Mouse (Mus musculus) liver, embryonic 13.5 days (tissue): ENCODE data around the gene Gm11985. TPM values are rescaled to one million over a fixed set of nuclear protein-coding genes. Genes with fewer than 3 reads are reported as not detected.

ENCODE experiments used
- ATAC-seq: fragments of 200-750 bp; cut with Nextera tagmentation; 2 replicates; pipeline ENCODE4 v1.8.0; 2017; ENCODE audit warnings: low read depth, mild to moderate bottlenecking, moderate number of reproducible peaks, moderate library complexity
- DNase-seq: peaks from one replicate; pipeline ENCODE4 v3.0.0; 2022
- H3K27ac ChIP-seq: fragments of 300-500 bp; sonication (generic); 2 replicates; pipeline ENCODE4 v1.5.1; 2015; ENCODE audit warnings: moderate library complexity, mild to moderate bottlenecking, inconsistent platforms
- H3K27me3 ChIP-seq: fragments of 300-500 bp; sonication (generic); 2 replicates; pipeline ENCODE4 v1.6.1; 2015; ENCODE audit warnings: mild to moderate bottlenecking, inconsistent platforms
- H3K36me3 ChIP-seq: fragments of 300-500 bp; sonication (generic); 2 replicates; pipeline ENCODE4 v1.6.1; 2015; ENCODE audit warnings: mild to moderate bottlenecking, inconsistent platforms
- H3K4me1 ChIP-seq: fragments of 300-500 bp; sonication (generic); replicated peaks from 2 replicates; pipeline ENCODE4 v1.6.1; 2015; ENCODE audit warnings: inconsistent platforms
- H3K4me2 ChIP-seq: fragments of 300-500 bp; sonication (generic); 2 replicates; pipeline ENCODE4 v1.6.1; 2015; ENCODE audit warnings: inconsistent platforms, mild to moderate bottlenecking, moderate library complexity
- H3K4me3 ChIP-seq: fragments of 300-500 bp; sonication (generic); replicated peaks from 2 replicates; pipeline ENCODE4 v1.5.1; 2015; ENCODE audit warnings: mild to moderate bottlenecking, inconsistent platforms
- H3K9ac ChIP-seq: fragments of 300-500 bp; sonication (generic); 2 replicates; pipeline ENCODE4 v1.6.1; 2015; ENCODE audit warnings: mild to moderate bottlenecking, inconsistent platforms
- H3K9me3 ChIP-seq: fragments of 300-500 bp; sonication (generic); replicated peaks from 2 replicates; pipeline ENCODE4 v1.6.1; 2016; ENCODE audit warnings: inconsistent platforms
- WGBS: fragments of 180-500 bp; shearing (Covaris S2); methylation state at CpG from one replicate; pipeline ENCODE4 v1.1.7; 2015; ENCODE audit not compliant: insufficient replicate concordance; 5-methylcytosine and 5-hydroxymethylcytosine counted together
- polyA plus RNA-seq: library from polyadenylated mRNA; unstranded; fragments of >200 nt; fragmentation: Nextera tagmentation; extraction: Ambion mirVana; gene quantifications from 2 replicates; pipeline ENCODE4 v1.2.1, GENCODE M21; 2015

The Gm11985 gene
- polyA plus RNA-seq, 1 experiment from 2014 or later, result not detected

DNA sequence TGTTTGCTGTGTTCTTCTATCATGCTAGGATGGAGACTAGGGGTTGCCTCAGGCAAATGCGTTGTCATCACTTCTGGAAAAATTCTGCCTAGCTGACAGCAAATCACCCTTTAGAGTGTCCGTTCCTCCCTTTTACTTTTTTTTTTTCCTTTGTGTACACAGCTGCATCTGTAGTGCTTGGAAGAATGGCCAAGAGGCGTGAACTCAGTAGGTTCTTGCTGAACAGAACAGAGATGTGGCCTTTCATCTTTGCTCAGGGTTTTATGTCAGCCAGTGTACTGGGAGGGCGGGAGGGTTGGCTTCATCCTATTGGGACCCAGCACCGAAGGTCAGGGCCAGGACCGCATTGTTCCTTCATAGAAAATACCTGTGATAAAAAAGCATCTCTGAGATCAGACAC is 53.1 kb downstream of the Gm11985 start:
- peaks cover 10% of the 10 kb centered on the region for H3K4me1 ChIP-seq
- H3K9me3 ChIP-seq, result no peaks in the 10 kb centered on the region
- no peak overlapping the region for H3K4me3 ChIP-seq
- WGBS, result 69% methylated on average over 6 of the region's 6 CpGs
- no peaks in the 10 kb centered on the region for H3K36me3 ChIP-seq
- ATAC-seq (no peak), DNase-seq (no peak)
- no peak overlapping the region for H3K27ac ChIP-seq
- H3K27me3 ChIP-seq, result no peaks in the 10 kb centered on the region
- no peak overlapping the region for H3K9ac ChIP-seq
- H3K4me2 ChIP-seq, result no peak overlapping the region

DNA sequence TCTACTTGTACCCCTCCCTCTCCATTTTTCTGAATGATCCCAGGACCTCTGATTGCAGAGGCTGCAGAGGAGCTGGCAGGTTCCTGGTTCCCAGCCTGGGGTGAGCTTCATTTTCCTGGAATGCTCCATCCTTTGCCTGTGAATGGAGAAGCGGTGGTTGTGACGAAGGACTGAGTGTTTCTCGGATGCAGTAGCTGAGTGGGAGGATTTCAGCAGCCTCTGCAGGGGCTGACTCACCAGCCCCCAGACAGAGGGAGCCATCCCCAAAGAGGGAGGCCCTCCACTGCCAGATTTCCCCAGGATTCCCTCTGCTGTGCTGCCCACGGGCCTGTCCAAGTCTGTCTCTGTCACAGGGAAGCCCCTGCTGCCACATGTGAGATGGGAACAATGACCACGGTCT is 54.0 kb downstream of the Gm11985 start:
- no peaks in the 10 kb centered on the region for H3K27me3 ChIP-seq
- peaks cover 10% of the 10 kb centered on the region for H3K4me1 ChIP-seq
- no peak overlapping the region for H3K4me3 ChIP-seq
- H3K9me3 ChIP-seq, result no peaks in the 10 kb centered on the region
- no peak for ATAC-seq
- DNase-seq, result no peak
- H3K9ac ChIP-seq, result no peak overlapping the region
- no peak overlapping the region for H3K27ac ChIP-seq
- H3K36me3 ChIP-seq, result no peaks in the 10 kb centered on the region
- no peak overlapping the region for H3K4me2 ChIP-seq
- WGBS, result 64% methylated on average over 5 of the region's 5 CpGs

DNA sequence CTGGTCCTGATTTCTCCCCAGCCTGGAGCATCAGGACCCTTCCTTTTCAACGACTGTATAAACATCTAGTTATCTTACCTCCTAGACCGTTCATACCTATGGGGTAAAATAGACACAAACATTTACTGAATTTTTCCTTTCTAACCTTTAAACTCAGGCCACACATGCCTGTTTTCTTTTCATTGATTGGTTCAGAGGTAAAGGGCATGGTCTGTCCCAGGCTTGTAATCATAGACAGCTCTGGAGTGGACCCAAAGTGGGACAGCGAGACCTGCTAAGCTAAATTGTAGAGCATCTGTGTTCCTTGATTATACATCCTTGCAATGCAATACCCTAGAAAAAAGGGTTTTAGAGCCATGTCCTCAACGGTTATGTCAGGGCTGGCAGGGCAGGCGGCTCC is 54.6 kb downstream of the Gm11985 start:
- Histone ChIP-seq H3K4me3 (no peak overlapping the region), H3K4me1 (peaks cover 10% of the 10 kb centered on the region), H3K27me3 (no peaks in the 10 kb centered on the region), H3K9me3 (no peaks in the 10 kb centered on the region), H3K4me2 (no peak overlapping the region), H3K9ac (no peak overlapping the region), H3K27ac (no peak overlapping the region), H3K36me3 (no peaks in the 10 kb centered on the region)
- DNase-seq (no peak), ATAC-seq (no peak)
- WGBS, result 58% methylated on average over 5 of the region's 5 CpGs

Other genes with a start within 250 kb of the Gm11985 start
- gene Adcy1, start 125.1 kb downstream of the Gm11985 start, polyA plus RNA-seq, result 0.21 and 0.24 TPM in 2 replicates
- 52.9 and 56.9 TPM in 2 replicates for gene Igfbp1, start 9.2 kb upstream of the Gm11985 start, polyA plus RNA-seq
- 22.8 and 24.8 TPM in 2 replicates for gene Igfbp3, start 25.4 kb upstream of the Gm11985 start, polyA plus RNA-seq